ENCODE assay signal across 8 mouse cellular contexts in the genomic region with DNA sequence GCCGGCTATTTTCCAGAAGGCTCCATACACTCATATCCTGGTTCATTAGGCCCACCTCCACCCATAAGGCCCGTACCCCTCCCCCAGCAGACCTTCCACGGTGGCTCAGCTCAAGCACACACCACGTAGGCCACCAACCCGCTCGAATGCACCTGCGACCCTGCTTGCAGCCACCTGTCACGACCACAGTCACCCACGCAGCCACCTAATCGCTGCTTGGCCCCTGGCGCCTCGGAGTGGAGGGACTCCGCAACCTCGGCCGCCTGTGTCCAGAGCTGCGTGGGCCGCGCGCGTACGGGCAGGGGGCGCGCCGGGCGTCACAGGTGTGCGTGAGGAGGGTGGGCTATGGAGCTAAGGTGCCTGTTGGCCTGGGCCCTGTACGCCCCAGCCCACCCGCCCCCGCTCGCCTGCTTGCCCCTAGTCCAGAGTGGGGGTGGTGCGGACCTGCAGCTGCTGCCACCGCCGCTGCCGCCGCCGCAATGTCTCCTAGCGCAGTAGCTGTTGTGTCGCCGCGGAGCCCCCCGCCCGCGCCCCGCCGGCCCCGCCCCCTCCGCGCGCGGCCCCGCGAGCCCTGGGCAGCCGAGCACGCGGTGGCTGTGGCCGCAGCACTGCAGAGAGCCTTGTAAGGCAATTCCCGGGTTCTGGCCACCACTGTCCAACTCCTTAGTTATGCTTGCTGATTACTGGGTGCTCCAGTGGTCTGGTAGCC. TPM values are rescaled to one million over a fixed set of nuclear protein-coding genes. Genes with fewer than 3 reads are reported as not detected.
DNase-seq lines count a peak whose midpoint lies in the region; ATAC-seq and TF ChIP-seq lines count a peak whose summit lies in the region.

TSS of gene Pnck (minus strand) at position 543 of the 709 bp plus-strand sequence.

- peak within 1 kb of the TSS; percentile 42 for H3K4me3 ChIP-seq in kidney, postnatal 0 days (replicated peaks; ENCODE audit: low read depth, low read length)
- H3K4me3 ChIP-seq in embryonic facial prominence, embryonic 12.5 days, result peak within 1 kb of the TSS; percentile 45
- H3K4me3 ChIP-seq in intestine, embryonic 16.5 days (ENCODE audit: low read length), result peak within 1 kb of the TSS; percentile 49
- peak within 1 kb of the TSS; percentile 62 for H3K4me3 ChIP-seq in midbrain, embryonic 10.5 days

- WGBS in kidney, postnatal 0 days, result 31% methylated on average over 52 of the region's 57 CpGs
- WGBS in embryonic facial prominence, embryonic 12.5 days, result 21% methylated on average over 56 of the region's 57 CpGs
- WGBS in intestine, embryonic 16.5 days, result 16% methylated on average over 46 of the region's 57 CpGs
- 21% methylated on average over 57 of the region's 57 CpGs for WGBS in midbrain, embryonic 10.5 days

- no peaks in the 10 kb centered on the region for H3K36me3 ChIP-seq in kidney, postnatal 0 days (ENCODE audit: insufficient read depth, low read length)
- no peaks in the 10 kb centered on the region for H3K36me3 ChIP-seq in embryonic facial prominence, embryonic 12.5 days
- H3K36me3 ChIP-seq in intestine, embryonic 16.5 days (ENCODE audit: control insufficient read depth, insufficient read depth, low read length), result no peaks in the 10 kb centered on the region
- H3K36me3 ChIP-seq in midbrain, embryonic 10.5 days, result no peaks in the 10 kb centered on the region

- peak; percentile 57 for ATAC-seq in kidney, postnatal 0 days (replicated peaks; ENCODE audit: low FRiP score, low read depth)
- peak; percentile 62 for ATAC-seq in embryonic facial prominence, embryonic 12.5 days (ENCODE audit: insufficient number of reproducible peaks, insufficient read depth, low FRiP score, low TSS enrichment)
- ATAC-seq in intestine, embryonic 16.5 days, result peak; percentile 66

- H3K4me2 ChIP-seq in kidney, postnatal 0 days (ENCODE audit: low read length), result peak within 1 kb of the TSS; percentile 79
- peak within 1 kb of the TSS; percentile 74 for H3K4me2 ChIP-seq in embryonic facial prominence, embryonic 12.5 days (replicated peaks)
- peak within 1 kb of the TSS; percentile 82 for H3K4me2 ChIP-seq in intestine, embryonic 16.5 days (ENCODE audit: low read depth, low read length)

- H3K27me3 ChIP-seq in kidney, postnatal 0 days (ENCODE audit: insufficient read depth, low read length), result no peaks in the 10 kb centered on the region
- no peaks in the 10 kb centered on the region for H3K27me3 ChIP-seq in embryonic facial prominence, embryonic 12.5 days
- H3K27me3 ChIP-seq in intestine, embryonic 16.5 days (replicated peaks; ENCODE audit: control insufficient read depth, insufficient read depth, low read length), result no peaks in the 10 kb centered on the region
- H3K27me3 ChIP-seq in midbrain, embryonic 10.5 days (ENCODE audit: low read depth, poor library complexity, severe bottlenecking), result peaks cover 51% of the 10 kb centered on the region

- peak; percentile 14 for DNase-seq in kidney, postnatal 0 days (ENCODE audit: low spot score)
- no peak for DNase-seq in kidney, adult 18-20 months
- no peak for DNase-seq in adrenal gland, postnatal 4 days (ENCODE audit: low spot score in 2 of 2)
- DNase-seq in midbrain, embryonic 10.5 days (ENCODE audit: low spot score), result peak; percentile 51
- DNase-seq in ovary, adult 18-20 months (ENCODE audit: low spot score), result no peak
- DNase-seq in right cerebral cortex, adult 18-20 months, result no peak

- no peaks in the 10 kb centered on the region for H3K4me1 ChIP-seq in kidney, postnatal 0 days (replicated peaks; ENCODE audit: insufficient read depth, low read length)
- no peaks in the 10 kb centered on the region for H3K4me1 ChIP-seq in embryonic facial prominence, embryonic 12.5 days
- H3K4me1 ChIP-seq in intestine, embryonic 16.5 days (ENCODE audit: control insufficient read depth, insufficient read depth, low read length), result no peaks in the 10 kb centered on the region
- H3K4me1 ChIP-seq in midbrain, embryonic 10.5 days, result peaks cover 23% of the 10 kb centered on the region

- no peaks in the 10 kb centered on the region for H3K9me3 ChIP-seq in kidney, postnatal 0 days (replicated peaks; ENCODE audit: low read length)
- no peaks in the 10 kb centered on the region for H3K9me3 ChIP-seq in embryonic facial prominence, embryonic 12.5 days
- no peaks in the 10 kb centered on the region for H3K9me3 ChIP-seq in intestine, embryonic 16.5 days (ENCODE audit: control insufficient read depth, low read length)
- H3K9me3 ChIP-seq in midbrain, embryonic 10.5 days (replicated peaks), result no peaks in the 10 kb centered on the region

- H3K27ac ChIP-seq in kidney, postnatal 0 days, result no peak within 1 kb of the TSS
- H3K27ac ChIP-seq in embryonic facial prominence, embryonic 12.5 days, result no peak within 1 kb of the TSS
- no peak within 1 kb of the TSS for H3K27ac ChIP-seq in intestine, embryonic 16.5 days (ENCODE audit: low read length)
- peak within 1 kb of the TSS; percentile 79 for H3K27ac ChIP-seq in midbrain, embryonic 10.5 days (replicated peaks)

- no peak for TF ChIP-seq CTCF in kidney, postnatal 0 days (IDR thresholded peaks at IDR 0.05; ENCODE audit: low read depth)

- peak within 1 kb of the TSS; percentile 53 for H3K9ac ChIP-seq in kidney, postnatal 0 days (ENCODE audit: low read depth, low read length)
- H3K9ac ChIP-seq in embryonic facial prominence, embryonic 12.5 days, result peak within 1 kb of the TSS; percentile 56
- peak within 1 kb of the TSS; percentile 61 for H3K9ac ChIP-seq in intestine, embryonic 16.5 days (ENCODE audit: low read depth, low read length)

RNA-seq across cellular contexts. Expression of gene Pnck, which starts in this region (rescaled TPM):
- 15.7 and 18.7 TPM in 2 replicates for polyA plus RNA-seq in kidney, postnatal 0 days (2015; fragmentation: Nextera tagmentation; extraction: Ambion mirVana)
- 10 to 100 TPM; 21.1 to 21.3 TPM for total RNA-seq in adrenal gland, postnatal 4 days (2021)
- 13.1 and 13.5 TPM in 2 replicates for polyA plus RNA-seq in embryonic facial prominence, embryonic 12.5 days (2016; fragmentation: Nextera tagmentation; extraction: Ambion mirVana)
- polyA plus RNA-seq in intestine, embryonic 16.5 days (2015; fragmentation: Nextera tagmentation; extraction: Ambion mirVana), result 9.8 and 11.4 TPM in 2 replicates
- polyA plus RNA-seq in midbrain, embryonic 10.5 days (2016; fragmentation: Nextera tagmentation; extraction: Ambion mirVana), result 7.0 and 12.6 TPM in 2 replicates

Comparison
In these comparisons a context has a peak if more than half of its experiments do, and no peak if none do; other contexts are left out.
1. DNase-seq: peak in kidney, postnatal 0 days (single experiment) and midbrain, embryonic 10.5 days (single experiment); none in kidney, adult 18-20 months (single experiment), adrenal gland, postnatal 4 days (0 of 2), ovary, adult 18-20 months (single experiment) and right cerebral cortex, adult 18-20 months (single experiment).
2. Peak in every context shown above with its lines, with median percentiles within 50 percentile points of each other: ATAC-seq, H3K4me2 ChIP-seq, H3K4me3 ChIP-seq and H3K9ac ChIP-seq.